Mouse (Mus musculus): ENCODE measurements at regions not wholly inside any gene's neighbourhood (a gene's known extent, or its start where the extent isn't known, plus 50 kb on each side); places are given as distances from the start of the nearest gene placed in this dataset.
"Not testable (repeated sequence)": the region's sequence is repeated elsewhere in the genome, so short reads cannot be mapped to it uniquely, and the experiment has no call there.

GRCm38 (mm10) chr12:11037951-11038350, 112.9 kb downstream of the Kcns3 start:
- intact Hi-C loops (cut with DNase I) = no loop called here

- intact Hi-C loops (cut with DNase I) = no loop called here
Observed at GRCm38 (mm10) chr12:11020571-11021545, 130.0 kb downstream of the Kcns3 start.

DNA sequence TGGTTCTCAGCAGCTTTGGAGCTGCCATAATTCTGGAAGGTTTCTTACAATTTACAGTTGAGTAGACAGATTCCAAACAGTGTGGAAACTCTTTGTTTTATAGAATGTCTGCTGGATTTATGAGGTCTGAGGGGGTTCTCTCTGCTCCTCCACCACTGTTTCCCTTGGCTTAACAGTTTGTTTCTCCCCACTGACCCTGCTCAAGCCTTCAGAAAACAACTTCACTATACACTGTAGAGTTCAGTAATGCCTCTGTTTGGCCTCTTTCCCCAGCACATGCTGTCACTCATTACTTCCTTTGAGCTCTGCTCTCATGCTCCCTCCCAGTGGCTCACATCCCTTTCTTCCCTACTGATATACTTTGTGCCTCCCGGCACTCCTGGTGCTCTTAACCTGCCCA, 139.7 kb downstream of the Kcns3 start:
- intact Hi-C loops (cut with DNase I) = no loop called here

GRCm38 (mm10) chr12:10984295-10984694, 166.6 kb downstream of the Kcns3 start:
- intact Hi-C loops (cut with DNase I) = no loop called here

DNA sequence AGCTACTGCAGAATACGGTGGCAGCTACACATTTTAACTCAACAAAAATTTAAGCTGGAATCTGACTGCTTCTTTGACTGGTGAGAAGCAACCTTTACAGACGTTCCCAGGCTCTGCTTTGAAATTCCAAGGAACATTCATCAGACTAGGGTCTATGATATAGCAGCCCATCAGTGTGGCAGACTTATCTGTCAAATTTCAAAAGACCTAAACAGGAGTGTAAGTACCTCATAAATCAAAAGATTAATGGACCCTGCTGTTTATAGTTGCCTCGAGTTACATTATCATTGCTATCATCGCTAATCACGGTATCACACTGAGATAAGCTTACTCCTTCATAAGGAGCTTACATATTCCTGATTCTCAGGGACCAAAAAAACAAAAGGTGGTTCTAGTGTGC, 201.7 kb downstream of the Kcns3 start:
- intact Hi-C loops (cut with DNase I) = no loop called here

DNA sequence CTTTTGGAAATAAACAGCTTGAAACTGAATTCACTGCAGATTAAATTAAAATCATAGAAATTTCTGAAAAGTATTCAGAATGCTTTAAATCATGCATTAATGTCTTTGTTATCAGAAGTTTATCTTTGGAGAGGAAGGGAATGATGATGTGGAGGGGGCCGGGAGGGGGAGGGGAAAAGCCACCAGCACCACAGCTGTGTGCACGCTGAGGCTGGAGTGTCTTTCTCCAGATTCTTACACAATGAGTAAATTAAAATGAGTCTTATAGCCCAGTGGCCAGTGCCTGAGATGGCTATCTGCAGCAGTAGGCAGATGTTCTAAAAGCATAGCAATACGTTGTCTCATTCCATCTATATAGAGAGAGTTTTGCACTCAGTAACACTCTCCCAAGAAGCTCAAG, 209.8 kb downstream of the Kcns3 start:
- intact Hi-C loops (cut with DNase I) = no loop called here

GRCm38 (mm10) chr12:10900054-10900453, 250.8 kb downstream of the Kcns3 start:
- intact Hi-C loops (cut with DNase I) = not testable (repeated sequence)

DNA sequence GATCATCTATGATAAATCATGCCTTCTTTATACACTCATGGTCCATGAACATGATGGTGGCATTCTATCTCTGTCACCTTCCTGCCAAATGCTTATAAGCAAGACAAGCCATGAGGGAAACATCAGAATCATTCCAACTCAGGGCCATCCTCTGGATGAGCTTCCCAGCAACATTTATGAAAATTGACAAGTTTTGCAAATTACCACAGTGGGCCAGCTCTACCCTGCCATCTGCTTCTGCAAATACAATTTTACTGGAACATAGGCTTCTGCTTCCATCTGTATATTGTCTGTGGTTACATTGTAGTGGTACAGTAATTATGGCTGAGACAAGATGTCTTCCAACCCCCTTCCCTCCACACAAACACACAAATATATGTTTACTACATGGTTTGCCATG, 272.1 kb downstream of the Kcns3 start:
- intact Hi-C loops (cut with DNase I) = no loop called here

GRCm38 (mm10) chr12:10874589-10875554, 276.0 kb downstream of the Kcns3 start:
- intact Hi-C loops (cut with DNase I) = no loop called here

DNA sequence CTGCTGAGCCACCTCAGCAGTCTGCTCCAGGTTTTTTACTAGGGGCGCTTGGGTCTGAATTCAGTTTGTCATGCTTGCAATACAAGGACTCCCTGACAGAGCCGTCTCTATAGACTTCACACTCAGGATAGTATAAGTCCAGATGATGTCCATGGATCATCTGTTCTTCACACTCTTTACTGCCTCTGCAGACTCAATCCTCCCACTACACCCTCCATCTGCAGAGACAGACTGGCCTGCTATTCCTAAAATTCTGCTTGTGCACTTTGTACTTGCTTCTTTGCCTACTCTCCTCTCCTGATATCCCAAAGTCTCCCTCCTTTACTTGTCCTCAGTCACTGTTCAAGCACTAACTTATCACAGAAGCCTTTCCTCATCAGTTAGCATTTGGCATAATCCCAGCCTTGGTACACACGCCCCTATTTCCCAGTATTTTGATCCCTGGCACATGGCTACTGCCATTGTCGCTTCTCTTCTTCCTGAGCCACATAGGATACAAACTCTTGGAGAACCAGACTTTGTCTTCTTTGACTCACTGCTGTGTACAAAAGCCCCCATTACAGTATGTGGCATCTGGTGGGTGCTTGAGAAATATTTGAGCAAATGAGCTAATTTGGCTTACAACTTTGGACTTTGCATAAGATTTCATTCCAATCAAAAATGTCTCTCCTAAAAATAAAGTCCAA, 277.0 kb downstream of the Kcns3 start:
- intact Hi-C loops (cut with DNase I) = no loop called here

- intact Hi-C loops (cut with DNase I) = no loop called here
Observed at GRCm38 (mm10) chr12:10867674-10868635, 282.9 kb downstream of the Kcns3 start.

DNA sequence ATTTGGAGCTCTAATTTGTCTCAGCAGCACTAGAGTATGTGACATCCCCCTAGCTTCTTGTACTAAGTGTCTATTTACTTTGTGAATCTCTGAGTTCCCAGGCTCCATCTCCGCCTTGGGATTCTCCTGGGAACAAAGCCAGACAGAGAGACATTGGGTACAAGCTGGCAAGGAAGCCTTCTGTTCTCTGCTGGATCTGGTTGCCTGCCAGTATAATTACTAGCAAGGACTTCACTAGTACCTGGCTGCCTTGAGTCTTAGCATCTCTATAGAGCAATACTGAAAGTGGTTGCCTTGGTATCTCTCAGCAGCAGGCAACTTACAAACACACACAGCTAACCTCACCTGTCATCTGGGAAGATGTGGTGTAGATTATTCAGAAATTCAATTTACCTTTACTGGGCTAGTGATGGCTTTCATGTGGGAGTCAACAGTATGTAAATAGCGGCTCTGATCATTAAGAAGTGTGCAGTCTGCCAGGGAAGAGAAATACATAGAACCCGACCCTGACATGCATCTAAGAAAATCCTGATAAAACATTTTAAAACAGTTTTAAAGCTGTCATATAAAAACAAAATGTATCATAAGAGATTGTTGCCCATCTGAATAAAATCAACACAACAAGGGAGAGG, 283.8 kb downstream of the Kcns3 start:
- intact Hi-C loops (cut with DNase I) = no loop called here

DNA sequence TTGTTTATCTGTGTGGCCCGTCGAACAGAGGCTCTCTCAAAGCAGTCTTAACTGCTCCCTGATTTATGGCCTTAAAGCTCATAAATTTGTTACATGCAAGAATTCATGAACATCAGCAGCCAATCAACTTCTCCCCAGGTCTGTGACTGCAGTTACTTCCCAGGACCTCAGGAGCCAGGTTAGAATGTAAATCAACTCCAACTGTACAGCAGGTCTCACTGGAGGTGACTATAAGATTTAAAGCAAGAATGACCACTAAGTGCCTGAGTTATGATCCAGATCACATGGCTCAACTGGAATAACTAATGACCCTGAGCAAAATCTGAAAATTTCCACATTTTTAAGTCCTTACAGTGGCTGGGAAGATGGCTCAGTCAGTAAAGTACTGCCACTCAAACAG, 285.6 kb downstream of the Kcns3 start:
- intact Hi-C loops (cut with DNase I) = no loop called here

GRCm38 (mm10) chr12:10820335-10820734, 330.5 kb downstream of the Kcns3 start:
- intact Hi-C loops (cut with DNase I) = no loop called here

DNA sequence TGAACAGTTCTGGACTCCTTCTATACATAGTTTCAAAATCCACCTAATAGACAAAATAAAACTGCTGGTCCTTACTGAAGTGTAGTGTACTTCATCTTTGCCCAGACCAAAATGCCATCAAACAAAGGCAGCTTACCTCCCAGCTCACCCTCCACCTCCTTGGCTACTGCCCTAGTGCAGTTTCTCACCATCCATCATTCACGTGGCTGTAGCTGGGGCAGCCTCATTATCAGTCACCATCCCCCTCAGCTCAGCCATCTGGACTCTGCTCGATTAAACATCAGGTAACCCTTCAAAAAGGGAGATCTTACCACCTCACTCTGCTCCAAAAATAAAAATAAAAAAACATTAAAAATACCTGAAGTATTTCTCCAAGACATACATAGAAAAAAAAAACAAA, 332.8 kb downstream of the Kcns3 start:
- intact Hi-C loops (cut with DNase I) = loop anchor here (5.0 kb wide), 1 partner anchor 369 kb away; no protein-coding TSS in a partner anchor

- intact Hi-C loops (cut with DNase I) = loop anchor here (5.0 kb wide), 1 partner anchor 370 kb away; no protein-coding TSS in a partner anchor
Observed at GRCm38 (mm10) chr12:10817516-10817915, 333.3 kb downstream of the Kcns3 start.

DNA sequence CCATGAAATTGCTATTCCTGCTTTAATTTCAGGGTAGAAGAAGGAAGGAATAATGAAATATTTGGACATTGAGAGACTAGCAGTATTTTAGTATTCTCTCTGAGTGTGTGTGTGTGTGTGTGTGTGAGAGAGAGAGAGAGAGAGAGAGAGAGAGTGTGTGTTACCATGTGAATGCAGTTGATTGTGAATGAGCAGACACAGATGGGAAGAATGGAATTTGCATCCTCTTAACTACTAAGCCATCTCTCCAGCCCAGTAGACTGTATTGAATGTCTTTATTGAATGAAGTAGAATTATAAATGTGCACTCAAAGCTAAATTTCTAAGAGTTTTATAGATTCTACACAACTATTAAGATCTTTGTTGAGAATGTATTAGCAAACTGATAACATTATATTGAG, 340.3 kb downstream of the Kcns3 start:
- intact Hi-C loops (cut with DNase I) = no loop called here

GRCm38 (mm10) chr12:10804491-10804890, 346.4 kb downstream of the Kcns3 start:
- intact Hi-C loops (cut with DNase I) = no loop called here

Data from adrenal gland (tissue).